Mouse (Mus musculus) heart, embryonic 10.5 days (tissue): Measurements from ENCODE around the gene Ehd2. TPM values are rescaled to one million over a fixed set of nuclear protein-coding genes. Genes with fewer than 3 reads are reported as not detected.

Experiments used
- DNase-seq: peaks from one replicate; pipeline ENCODE4 v3.0.0-alpha.2; 2017; ENCODE audit warnings: low spot score
- H3K27ac ChIP-seq: fragments of 300-500 bp; sonication (generic); 2 replicates; pipeline ENCODE4 v1.5.1; 2016; ENCODE audit warnings: mild to moderate bottlenecking
- H3K27me3 ChIP-seq: fragments of 300-500 bp; sonication (generic); 2 replicates; pipeline ENCODE4 v1.6.1; 2016; ENCODE audit warnings: mild to moderate bottlenecking; ENCODE audit not compliant: poor library complexity, insufficient read depth, severe bottlenecking
- H3K36me3 ChIP-seq: fragments of 300-500 bp; sonication (generic); 2 replicates; pipeline ENCODE4 v1.6.1; 2016; ENCODE audit warnings: mild to moderate bottlenecking, moderate library complexity
- H3K4me1 ChIP-seq: fragments of 300-500 bp; sonication (generic); 2 replicates; pipeline ENCODE4 v1.6.1; 2016; ENCODE audit warnings: mild to moderate bottlenecking
- H3K4me3 ChIP-seq: fragments of 300-500 bp; sonication (generic); 2 replicates; pipeline ENCODE4 v1.5.1; 2016; ENCODE audit warnings: mild to moderate bottlenecking, moderate library complexity
- H3K9me3 ChIP-seq: fragments of 300-500 bp; sonication (generic); 2 replicates; pipeline ENCODE4 v1.6.1; 2016; ENCODE audit warnings: mild to moderate bottlenecking, moderate library complexity
- WGBS: fragments of 180-500 bp; shearing (Covaris S2); methylation state at CpG from one replicate; pipeline ENCODE4 v1.1.7; 2016; 5-methylcytosine and 5-hydroxymethylcytosine counted together
- polyA plus RNA-seq: library from polyadenylated mRNA; unstranded; fragments of >200 nt; fragmentation: Nextera tagmentation; extraction: Ambion mirVana; gene quantifications from 2 replicates; pipeline ENCODE4 v1.2.1, GENCODE M21; 2016

Gene Ehd2
- polyA plus RNA-seq: 22.1 and 26.2 TPM in 2 replicates

DNA sequence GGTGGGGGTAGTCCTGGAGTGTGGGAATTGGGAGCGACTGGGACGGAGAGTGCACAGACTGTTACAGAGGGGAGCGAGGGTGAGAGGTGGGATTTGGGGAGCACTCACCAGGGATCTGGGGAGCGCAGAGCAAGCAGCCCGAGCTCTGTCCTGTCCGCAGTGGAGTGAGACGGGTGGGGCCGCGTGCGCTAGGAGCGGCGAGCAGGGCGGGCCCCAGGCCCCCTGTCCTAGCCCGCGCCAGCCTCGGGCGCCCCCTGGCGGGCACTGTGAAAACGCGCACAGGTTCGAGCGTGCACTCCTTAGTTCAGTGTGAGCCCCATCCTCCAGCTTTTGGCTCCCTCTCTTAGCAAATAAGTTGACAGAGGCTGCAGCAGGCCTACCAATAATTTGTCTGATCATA lies at the start of gene Ehd2:
Gene Ehd2 (minus strand): TSS at position 256 of the 400 bp plus-strand sequence.
- peak; percentile 89 for DNase-seq
- 1% methylated on average over 22 of the region's 22 CpGs for WGBS
- no peaks in the 10 kb centered on the region for H3K27me3 ChIP-seq
- H3K4me3 ChIP-seq: peak within 1 kb of the TSS; percentile 56
- H3K4me1 ChIP-seq: peaks cover 34% of the 10 kb centered on the region
- peak within 1 kb of the TSS; percentile 72 for H3K27ac ChIP-seq
- peaks cover 24% of the 10 kb centered on the region for H3K36me3 ChIP-seq
- no peaks in the 10 kb centered on the region for H3K9me3 ChIP-seq

DNA sequence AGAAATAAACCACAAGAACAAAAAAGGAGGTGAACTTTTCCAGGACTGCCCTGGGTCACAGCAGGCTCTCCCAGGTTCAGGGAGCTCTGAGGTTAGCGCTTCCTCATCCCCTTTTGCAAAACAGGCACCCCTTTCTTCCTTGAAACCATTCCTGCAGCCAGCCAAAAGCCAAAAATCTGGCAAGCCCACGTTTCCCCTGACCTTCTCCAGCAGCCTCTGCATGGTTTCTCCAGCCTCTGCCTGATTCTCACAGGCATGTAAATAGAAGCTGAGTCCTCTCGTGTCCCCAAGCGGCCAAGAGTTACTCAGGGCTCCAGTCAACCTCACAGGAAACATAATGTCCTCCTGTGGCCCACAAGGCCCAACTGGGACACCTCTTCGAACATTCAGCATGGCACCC lies 48.0 kb upstream of the Ehd2 start:
- Histone ChIP-seq H3K36me3 (peaks cover 7% of the 10 kb centered on the region), H3K27me3 (no peaks in the 10 kb centered on the region), H3K4me1 (peaks cover 25% of the 10 kb centered on the region), H3K27ac (no peak overlapping the region), H3K4me3 (no peak overlapping the region), H3K9me3 (no peaks in the 10 kb centered on the region)
- 89% methylated on average over 5 of the region's 5 CpGs for WGBS
- DNase-seq: no peak

DNA sequence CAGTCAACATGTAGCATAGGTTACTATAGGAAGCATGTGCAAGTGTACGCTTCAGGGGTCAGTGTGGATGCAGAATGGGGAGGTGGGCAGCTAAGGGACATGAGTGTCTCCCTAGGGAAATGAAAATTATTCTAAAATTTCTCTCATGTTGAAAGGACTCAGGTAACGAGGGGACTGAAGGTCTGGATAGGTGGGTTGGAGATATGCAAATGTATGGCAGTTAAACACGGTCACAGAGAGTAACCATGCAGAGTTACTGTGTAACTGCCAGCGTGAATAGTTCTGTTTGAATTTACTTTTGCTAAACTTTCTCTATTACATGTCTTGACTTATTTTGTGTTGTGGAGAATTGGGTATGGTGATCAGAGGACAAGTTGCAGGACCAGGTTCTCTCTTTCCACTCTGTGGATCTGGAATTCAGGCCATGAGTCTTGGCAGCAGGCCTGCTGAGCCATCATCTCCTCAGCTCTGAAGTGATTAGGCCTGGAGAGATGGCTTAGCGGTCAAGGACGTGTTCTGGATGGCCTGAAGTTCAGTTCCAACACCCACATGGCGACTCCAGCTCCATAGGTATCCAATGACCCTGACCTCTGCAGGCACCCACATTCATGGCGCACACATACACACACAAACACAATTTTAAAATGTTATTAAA lies 47.3 kb upstream of the Ehd2 start:
- WGBS: 82% methylated on average over 8 of the region's 8 CpGs
- no peak overlapping the region for H3K4me3 ChIP-seq
- no peaks in the 10 kb centered on the region for H3K9me3 ChIP-seq
- peaks cover 7% of the 10 kb centered on the region for H3K36me3 ChIP-seq
- DNase-seq: no peak
- H3K4me1 ChIP-seq: peaks cover 23% of the 10 kb centered on the region
- H3K27ac ChIP-seq: no peak overlapping the region
- H3K27me3 ChIP-seq: no peaks in the 10 kb centered on the region

DNA sequence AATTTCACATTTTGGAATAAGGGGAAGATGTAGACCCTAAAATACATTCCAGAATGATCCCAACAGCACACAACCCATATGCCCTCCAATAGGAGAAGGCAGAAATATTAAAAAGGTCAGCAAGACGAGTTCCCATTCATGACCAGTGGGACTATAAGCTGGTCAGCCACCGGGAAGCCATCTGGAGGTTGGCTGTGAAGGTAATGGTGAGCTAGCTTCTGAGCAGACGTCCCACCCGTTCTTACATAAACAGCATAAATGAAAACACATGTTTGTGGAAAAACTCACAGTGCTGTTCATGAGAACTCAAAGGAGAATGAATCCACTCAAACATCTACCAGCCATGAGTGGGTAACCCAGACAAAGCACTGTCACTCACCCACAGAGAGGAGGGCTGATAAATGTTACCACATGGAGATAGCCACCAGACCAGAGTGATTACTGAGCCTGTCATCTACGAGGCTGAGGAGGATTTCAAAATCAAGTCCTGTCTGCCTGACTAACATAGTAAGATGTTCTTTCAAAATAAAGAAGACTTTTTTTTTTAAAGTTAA lies 46.4 kb upstream of the Ehd2 start:
- no peaks in the 10 kb centered on the region for H3K9me3 ChIP-seq
- H3K36me3 ChIP-seq: peaks cover 7% of the 10 kb centered on the region
- no peak overlapping the region for H3K27ac ChIP-seq
- H3K4me1 ChIP-seq: peaks cover 21% of the 10 kb centered on the region
- DNase-seq: no peak
- H3K27me3 ChIP-seq: no peaks in the 10 kb centered on the region
- no peak overlapping the region for H3K4me3 ChIP-seq
- WGBS: 80% methylated on average over 5 of the region's 5 CpGs

DNA sequence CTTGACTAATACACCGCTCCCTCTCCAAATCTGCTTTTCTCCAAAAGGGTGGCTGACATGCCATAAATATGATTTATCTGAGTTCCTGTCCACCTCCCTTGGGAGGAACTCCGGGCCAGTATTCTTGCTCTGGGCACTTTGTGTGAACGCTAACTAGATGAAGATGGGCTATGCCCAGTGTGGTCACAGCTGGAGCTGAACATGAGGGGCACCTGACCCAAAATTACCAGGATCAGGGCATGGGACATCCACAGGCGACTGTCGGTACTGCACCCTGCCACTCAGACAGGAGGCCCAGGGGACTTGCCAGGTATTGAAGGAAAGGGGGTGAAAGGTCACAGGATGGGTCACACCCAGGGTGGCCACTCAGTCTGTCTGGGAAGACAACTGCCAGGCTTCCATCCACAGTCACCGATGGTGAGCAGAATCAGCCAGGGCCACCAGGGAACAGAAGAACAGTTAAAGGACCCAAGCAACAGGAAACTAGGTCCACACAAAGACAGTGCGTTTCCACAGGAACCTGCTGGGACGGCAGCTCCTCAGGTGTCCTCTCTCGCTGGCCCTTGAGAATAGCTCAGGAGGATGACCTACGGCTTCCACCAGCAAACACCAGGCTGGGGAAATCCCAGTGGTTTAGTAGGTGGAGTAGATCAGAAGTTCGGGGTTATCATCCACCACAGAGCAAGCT lies 45.4 kb upstream of the Ehd2 start:
- no peaks in the 10 kb centered on the region for H3K9me3 ChIP-seq
- DNase-seq: no peak
- H3K4me3 ChIP-seq: no peak overlapping the region
- 76% methylated on average over 11 of the region's 11 CpGs for WGBS
- no peaks in the 10 kb centered on the region for H3K27me3 ChIP-seq
- H3K4me1 ChIP-seq: peaks cover 21% of the 10 kb centered on the region
- H3K36me3 ChIP-seq: peaks cover 8% of the 10 kb centered on the region
- H3K27ac ChIP-seq: no peak overlapping the region

DNA sequence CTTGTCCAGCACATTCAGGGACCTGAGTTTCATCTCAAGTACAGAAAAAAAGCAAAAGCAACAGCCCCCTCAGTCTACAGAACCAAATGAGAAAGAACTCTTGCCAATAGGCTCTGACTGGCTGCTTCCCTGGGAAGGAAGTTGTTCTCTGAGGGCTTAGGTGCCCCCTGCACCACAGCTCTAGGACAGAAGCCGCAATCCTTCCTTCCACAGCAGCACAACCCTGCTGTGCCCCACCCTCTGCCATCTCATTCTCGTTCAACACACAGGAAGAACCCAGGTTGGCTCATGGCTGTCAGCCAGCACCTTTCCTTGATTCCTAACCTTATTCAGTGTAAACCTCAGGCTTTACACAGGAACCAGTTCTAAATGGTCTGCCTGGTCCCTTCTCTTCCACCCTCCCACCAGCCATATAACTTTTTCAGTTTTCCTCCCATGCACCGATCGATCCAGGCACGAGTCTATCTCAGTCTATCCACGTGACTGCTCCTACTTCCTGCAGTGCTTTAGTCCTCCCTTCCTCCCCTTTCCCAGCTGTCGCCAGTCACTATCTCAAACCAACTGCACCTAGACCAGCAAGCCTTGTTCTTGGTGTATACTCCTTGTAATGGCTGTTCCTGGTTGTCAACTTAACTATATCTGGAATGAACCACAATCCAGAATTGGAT lies 44.2 kb upstream of the Ehd2 start:
- Histone ChIP-seq H3K9me3 (no peaks in the 10 kb centered on the region), H3K4me1 (peaks cover 23% of the 10 kb centered on the region), H3K4me3 (no peak overlapping the region), H3K27ac (no peak overlapping the region), H3K27me3 (no peaks in the 10 kb centered on the region), H3K36me3 (peaks cover 11% of the 10 kb centered on the region)
- DNase-seq: no peak
- 80% methylated on average over 7 of the region's 7 CpGs for WGBS

DNA sequence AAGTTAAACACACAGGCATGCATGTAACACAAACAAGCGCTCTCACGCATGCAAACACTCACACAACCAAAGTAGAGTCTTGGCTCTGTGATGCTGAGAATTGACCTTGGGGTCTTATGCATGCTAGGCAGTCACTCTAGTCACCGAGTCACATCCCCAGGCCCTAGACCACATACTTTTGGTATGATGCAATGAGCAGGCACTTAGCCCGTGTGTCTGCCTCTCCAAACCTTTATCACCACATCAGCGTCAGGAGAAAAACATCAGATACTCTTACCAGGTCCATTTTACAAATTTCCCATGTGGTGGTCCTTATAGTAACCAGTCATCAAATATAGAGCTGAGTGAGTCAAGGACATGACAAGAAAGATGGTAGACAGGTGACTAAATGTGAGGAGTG lies 43.3 kb upstream of the Ehd2 start:
- Histone ChIP-seq H3K27me3 (no peaks in the 10 kb centered on the region), H3K4me3 (no peak overlapping the region), H3K9me3 (no peaks in the 10 kb centered on the region), H3K4me1 (peaks cover 23% of the 10 kb centered on the region), H3K27ac (no peak overlapping the region), H3K36me3 (peaks cover 13% of the 10 kb centered on the region)
- 66% methylated on average over 5 of the region's 5 CpGs for WGBS
- no peak for DNase-seq

DNA sequence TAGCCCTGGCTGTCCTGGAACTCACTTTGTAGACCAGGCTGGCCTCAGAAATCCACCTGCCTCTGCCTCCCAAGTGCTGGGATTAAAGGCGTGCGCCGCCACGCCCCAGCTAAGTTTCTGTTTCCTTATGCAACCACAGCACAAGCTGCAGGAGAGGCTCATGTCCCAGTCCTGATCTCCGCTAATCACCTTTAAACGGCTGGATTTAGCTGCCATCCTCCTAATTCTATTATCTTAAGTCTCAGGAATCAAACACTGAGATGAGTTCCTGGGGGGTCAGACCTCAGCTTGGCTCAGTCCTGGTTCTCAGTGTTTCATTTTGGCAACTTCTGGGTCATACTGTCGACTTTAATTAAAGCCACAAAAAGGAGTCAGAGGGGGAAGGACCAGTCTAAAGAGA lies 42.3 kb upstream of the Ehd2 start:
- WGBS: 92% methylated on average over 7 of the region's 7 CpGs
- Histone ChIP-seq H3K36me3 (peaks cover 13% of the 10 kb centered on the region), H3K4me1 (peaks cover 20% of the 10 kb centered on the region), H3K27ac (no peak overlapping the region), H3K9me3 (no peaks in the 10 kb centered on the region), H3K27me3 (no peaks in the 10 kb centered on the region), H3K4me3 (no peak overlapping the region)
- DNase-seq: no peak

DNA sequence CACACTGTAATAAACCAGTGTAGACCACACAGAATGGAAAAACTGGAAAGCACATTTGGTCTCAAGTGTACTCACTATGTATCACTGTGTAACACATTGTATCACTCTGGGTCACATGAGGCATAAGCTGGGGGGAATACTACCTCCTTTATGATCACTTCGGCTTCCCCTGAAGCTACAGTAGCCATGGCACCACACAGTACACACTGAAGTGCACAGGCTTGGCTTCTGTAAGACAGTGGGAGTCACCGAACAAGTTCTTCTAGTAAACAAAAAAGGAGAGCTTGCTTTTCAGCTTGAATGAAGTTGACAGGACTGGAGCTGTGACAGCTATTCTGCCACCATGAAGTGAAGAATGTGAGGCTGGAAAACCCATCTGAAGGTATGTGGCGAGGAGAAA lies 37.7 kb upstream of the Ehd2 start:
- WGBS: 90% methylated on average over 3 of the region's 3 CpGs
- DNase-seq: no peak
- Histone ChIP-seq H3K27ac (no peak overlapping the region), H3K4me1 (peaks cover 22% of the 10 kb centered on the region), H3K9me3 (no peaks in the 10 kb centered on the region), H3K4me3 (no peak overlapping the region), H3K36me3 (0 out of 2 replicates have a peak, but pooled peaks cover 8% of the 10 kb centered on the region), H3K27me3 (no peaks in the 10 kb centered on the region)

DNA sequence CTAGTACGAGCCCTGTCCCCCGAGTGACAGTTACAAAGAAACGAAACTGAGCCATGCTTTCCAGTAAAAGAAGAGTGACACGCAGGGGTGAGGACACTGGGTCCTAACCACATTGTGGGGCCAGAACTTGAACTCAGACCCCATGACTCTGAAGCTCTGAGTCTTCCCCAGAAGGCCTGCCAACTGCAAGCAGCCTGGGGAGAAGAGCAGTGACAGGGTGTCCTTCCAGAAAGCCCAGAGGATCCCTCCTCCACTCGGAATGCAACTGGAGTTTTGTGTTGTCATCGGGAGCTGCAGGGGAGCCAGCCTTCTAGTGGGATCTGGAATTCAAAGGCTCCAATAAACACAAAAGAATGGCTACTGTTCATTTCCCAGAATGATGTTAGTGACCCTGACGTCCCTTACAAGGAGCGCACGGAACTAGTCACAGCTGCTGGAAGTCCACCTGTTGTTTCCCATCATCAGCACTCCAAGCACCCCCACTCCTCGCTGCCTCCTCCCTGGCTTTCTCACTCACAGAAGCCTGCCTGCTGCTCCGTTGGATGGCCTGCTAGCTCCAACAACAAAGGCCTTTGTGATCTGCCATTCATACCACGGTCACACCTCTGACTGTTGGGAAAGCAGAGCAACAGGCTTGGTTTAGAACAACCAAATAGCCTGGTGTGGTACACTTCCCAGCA lies 37.0 kb upstream of the Ehd2 start:
- no peaks in the 10 kb centered on the region for H3K9me3 ChIP-seq
- no peak overlapping the region for H3K4me3 ChIP-seq
- no peak for DNase-seq
- 70% methylated on average over 12 of the region's 12 CpGs for WGBS
- H3K36me3 ChIP-seq: peaks cover 10% of the 10 kb centered on the region
- H3K4me1 ChIP-seq: peaks cover 22% of the 10 kb centered on the region
- H3K27ac ChIP-seq: no peak overlapping the region
- no peaks in the 10 kb centered on the region for H3K27me3 ChIP-seq

DNA sequence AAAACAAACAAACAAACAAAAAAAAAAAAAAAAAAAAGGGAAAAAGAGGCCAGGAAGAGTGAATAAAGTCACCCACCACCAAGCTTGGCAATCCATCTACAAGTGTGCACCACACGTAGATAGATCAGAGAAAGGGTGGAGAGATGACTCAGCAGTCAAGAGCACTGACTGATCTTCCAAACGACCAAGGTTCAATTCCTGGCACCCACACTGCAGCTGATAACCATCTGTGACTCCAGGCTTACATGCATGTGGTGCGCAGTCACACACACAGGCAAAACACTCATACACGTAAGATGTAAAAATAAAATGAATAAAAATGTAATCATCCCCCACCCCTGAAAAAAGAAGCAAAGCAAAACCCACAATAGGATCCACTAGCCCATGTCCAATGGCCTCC lies 35.7 kb upstream of the Ehd2 start:
- Histone ChIP-seq H3K27ac (no peak overlapping the region), H3K4me1 (peaks cover 22% of the 10 kb centered on the region), H3K36me3 (peaks cover 17% of the 10 kb centered on the region), H3K4me3 (no peak overlapping the region), H3K9me3 (no peaks in the 10 kb centered on the region), H3K27me3 (no peaks in the 10 kb centered on the region)
- 76% methylated on average over 4 of the region's 4 CpGs for WGBS
- DNase-seq: no peak

DNA sequence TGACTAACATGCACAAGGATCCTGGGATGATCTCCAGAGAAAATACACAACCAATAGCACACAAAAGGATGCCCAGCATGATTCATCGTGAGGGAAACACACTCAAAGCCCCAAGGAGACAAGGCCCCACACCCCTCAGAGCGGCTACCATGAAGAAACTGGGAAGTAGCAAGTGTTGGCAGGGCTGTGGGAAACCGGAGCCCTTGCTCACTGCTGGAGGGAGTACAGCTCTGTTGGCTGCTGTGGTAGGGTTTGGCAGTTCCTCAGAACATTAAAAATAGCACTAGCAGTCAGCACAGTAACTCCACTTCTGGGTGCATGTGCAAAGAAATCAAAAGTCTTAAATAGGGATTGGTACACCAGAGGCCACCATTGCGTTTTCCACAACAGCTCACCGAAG lies 34.8 kb upstream of the Ehd2 start:
- WGBS: 90% methylated on average over 5 of the region's 5 CpGs
- H3K36me3 ChIP-seq: peaks cover 22% of the 10 kb centered on the region
- no peak overlapping the region for H3K27ac ChIP-seq
- no peaks in the 10 kb centered on the region for H3K9me3 ChIP-seq
- H3K4me3 ChIP-seq: no peak overlapping the region
- H3K27me3 ChIP-seq: no peaks in the 10 kb centered on the region
- DNase-seq: no peak
- H3K4me1 ChIP-seq: peaks cover 20% of the 10 kb centered on the region
